Mouse (Mus musculus): ENCODE measurements at regions not wholly inside any gene's neighbourhood (a gene's known extent, or its start where the extent isn't known, plus 50 kb on each side); places are given as distances from the start of the nearest gene placed in this dataset.
"Not testable (repeated sequence)": the region's sequence is repeated elsewhere in the genome, so short reads cannot be mapped to it uniquely, and the experiment has no call there.

DNA sequence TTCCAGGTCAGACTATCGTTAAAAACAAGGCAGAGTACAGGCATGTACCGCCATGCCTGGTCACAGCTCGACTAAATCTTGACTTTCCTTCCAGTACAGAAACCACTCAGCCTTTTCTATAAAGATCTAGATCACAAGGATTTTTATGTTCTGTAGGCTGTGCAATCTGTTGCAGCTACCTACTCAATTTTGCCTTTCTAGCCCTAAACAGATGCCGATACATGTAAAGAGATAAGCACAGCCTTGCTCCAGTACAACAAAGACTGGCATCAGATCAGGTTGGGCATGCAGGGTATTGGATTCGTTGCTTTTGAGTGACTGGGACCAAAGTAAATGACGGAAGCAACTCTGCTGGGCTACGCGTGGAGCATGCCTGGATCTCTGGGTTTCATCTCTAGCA lies 411.9 kb upstream of the Auts2 start:
- no peak for DNase-seq (ENCODE audit: low spot score)

DNA sequence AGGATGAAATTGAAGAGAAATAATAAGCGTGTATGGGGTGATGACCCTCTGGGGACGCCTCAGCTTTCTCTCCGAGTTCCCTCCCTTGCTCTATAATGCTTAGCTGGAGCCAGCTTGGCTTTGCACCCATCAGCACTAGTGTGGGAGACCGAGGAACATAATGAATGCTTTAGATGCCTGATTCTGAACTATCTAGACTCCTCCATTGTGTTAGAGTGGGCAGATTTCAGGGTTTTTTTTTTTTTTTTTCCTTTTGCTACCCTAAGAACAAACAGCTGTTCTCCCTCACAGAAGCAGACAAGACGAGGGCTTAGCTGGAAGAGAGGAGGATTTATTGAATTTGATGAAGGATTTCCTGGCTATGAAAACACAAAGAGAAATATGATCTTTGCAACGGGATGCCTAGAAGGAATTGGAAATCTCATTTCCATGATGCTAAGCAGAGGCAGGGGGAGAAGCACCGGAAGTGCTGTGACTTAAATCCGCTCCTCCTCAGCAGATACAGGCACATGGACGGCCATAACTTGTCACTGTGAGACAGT lies 390.4 kb upstream of the Auts2 start:
- no peak for DNase-seq (ENCODE audit: low spot score)

DNA sequence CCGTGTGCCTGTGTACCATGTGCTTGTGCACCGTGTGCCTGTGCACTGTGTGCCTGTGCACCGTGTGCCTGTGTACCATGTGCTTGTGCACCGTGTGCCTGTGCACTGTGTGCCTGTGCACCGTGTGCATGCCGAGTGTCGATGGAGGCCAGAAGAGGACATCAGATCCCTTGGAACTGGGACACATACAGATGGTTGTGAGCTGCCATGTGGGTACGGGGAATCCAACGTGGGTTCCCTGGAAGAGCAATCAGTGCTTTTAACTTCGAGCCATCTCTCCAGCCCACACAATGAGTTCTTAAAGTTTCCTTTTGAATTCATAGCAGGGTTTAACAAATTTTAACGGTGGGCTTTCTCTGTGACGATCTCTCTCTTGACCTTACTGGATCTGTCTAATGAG lies 386.8 kb upstream of the Auts2 start:
- not testable (repeated sequence) for DNase-seq (ENCODE audit: low spot score)

DNA sequence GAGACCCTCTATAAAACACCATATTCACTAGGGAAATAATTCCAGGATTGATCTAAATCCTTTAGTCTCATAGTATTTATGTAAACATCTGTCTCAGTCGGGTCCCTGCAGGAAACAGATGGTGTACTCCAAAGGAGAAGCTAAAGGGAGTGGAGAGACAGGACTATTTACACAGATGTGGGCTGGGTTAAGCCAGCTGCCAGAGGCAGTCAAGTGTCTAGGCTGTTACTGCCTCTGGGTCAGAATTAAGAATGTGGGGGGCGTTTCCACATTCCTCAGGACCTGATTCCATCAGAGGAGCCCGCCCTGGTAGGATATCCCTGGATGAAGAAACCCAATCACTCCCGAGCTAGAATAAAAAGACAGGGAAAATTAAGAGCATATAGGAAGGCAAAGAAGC lies 380.2 kb upstream of the Auts2 start:
- DNase-seq (ENCODE audit: low spot score): no peak

DNA sequence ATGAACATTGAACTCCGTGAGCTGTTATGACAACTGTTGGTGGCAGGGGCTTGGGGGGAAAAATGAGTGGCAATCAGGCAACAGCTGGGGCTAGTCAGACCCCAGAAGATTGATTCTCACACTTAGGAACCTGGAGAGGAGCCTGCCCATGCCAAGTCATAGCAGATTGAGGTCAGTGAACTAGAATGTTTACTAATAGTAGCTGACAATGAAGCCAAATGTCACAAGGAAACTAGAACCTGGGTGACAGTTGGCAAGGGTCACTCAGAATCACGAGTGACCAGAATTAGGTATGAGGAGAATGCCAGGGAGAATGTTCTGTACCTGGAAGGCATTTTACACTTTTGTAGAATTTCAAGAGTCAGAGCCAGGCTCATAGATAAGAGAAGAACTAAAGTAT lies 365.9 kb upstream of the Auts2 start:
- no peak for DNase-seq (ENCODE audit: low spot score)

DNA sequence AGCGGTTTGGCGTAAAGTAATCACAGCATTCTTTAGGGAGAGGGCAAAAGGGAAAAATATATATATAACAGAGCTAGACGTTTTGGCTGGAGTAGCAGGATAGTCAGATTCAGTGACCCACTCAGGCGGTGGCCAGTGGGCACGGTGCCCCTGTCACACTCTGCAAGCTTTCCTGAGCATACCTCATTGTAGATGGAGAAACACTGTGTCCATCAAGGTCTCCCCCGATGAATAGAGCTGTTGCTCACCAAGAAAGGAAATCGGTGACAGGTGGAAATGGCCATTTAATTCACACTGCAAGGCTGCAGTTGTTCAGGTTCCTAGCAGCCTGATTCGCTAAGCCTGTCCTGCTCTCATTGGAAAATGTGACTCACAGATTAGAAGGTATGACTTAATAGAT lies 365.1 kb upstream of the Auts2 start:
- DNase-seq (ENCODE audit: low spot score): no peak

DNA sequence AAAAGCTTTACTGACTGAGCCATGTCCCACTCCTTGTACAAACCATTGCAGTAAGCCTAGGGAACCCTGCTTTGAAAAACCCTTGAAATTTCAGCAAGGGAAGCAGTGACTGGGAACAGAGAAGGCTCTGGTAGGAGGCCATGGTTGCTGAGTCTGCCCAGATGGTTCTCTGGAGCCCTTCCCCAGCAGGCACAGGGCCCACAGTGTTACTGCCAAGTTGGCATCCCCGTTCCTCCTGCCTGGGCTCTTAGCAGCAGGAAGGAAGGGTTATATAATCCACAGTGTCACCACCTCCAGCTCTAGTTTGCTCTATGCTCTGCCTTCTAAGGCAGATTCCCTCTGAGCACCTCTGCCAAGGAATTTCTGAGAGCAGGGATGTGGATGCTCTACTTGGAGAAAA lies 349.4 kb upstream of the Auts2 start:
- peak; percentile 3 for DNase-seq (ENCODE audit: low spot score)

DNA sequence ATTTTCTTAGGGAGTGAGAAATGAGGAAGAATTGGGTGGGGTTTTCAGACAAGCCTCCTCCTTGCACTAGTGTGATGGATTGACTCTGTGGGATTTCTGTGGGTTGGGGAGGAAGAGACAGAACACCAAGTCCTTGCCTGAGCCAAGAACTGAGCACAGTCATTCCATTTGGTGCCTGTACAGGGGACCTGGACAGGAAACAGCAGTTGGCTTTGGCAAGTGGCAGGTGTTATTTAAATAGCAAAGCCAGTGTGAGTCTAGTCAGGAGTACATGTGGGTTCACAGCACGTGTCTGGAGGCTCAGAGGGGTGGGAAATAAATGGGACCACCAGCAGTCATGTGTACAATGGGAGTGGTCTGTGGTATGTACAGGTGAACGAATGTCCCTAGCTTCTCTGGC lies 341.0 kb upstream of the Auts2 start:
- DNase-seq (ENCODE audit: low spot score): no peak

DNA sequence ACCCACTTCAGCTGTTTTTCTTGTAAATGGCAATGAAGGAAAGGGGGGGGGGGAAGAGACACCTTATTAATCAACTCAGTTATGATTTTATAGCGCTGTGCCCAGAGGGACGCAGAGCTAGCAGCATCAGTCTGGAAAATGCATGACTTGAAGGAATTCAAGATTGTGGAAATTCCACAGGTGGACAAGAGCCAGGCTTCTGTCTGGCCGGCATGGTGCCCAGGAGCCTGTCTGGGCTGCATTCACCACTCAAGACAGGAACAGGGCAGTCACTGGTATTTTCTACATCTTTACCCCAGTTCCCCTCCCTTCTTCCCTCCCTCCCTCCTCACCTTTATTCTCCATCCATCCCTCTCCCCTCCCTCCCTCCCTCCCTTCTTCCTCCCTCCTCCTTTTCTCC lies 339.1 kb upstream of the Auts2 start:
- DNase-seq (ENCODE audit: low spot score): no peak

DNA sequence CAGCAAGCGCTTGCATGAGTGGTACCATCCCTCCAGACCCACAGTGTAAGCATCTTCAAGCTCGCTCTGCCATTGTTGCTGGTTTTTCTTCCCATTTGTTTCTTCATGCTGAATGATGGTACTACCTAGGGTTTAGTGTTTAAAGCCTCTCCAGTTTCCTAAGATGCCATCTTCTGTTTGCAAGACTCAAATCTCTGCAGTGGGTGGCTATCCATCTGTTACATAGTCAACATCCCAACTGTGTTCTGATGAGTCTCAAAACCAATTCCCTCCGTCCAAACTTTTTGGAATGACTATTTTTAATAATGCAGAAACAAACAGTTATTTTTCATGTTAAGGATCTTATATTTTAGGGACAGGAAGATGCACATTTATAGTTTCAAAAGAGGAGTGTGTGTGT lies 338.0 kb upstream of the Auts2 start:
- no peak for DNase-seq (ENCODE audit: low spot score)

DNA sequence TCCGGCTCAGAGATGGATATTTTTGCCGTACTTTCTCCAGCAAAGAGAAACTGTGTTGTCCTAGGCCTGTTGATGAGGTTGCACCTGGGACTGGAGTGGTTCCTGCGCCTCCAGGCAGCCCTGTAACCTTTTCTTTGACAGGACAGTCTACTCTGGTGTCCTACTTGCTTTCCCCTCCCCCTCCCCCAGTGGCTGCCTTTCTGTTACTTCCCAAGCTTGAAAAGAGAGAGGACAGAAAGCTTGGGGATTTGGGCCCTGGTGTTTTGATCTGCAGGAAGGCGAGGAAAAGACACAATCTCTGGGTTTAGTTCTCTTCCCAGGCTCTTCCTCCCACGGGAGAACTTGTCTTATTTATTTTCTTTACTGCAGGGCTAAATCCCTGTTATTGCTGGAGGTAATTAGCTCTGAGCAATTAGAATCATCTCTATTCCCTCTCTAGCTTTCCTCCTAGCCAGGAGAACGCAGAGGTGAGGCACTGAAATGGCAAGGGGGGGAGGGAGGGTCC lies 333.2 kb upstream of the Auts2 start:
- no peak for DNase-seq (ENCODE audit: low spot score)

DNA sequence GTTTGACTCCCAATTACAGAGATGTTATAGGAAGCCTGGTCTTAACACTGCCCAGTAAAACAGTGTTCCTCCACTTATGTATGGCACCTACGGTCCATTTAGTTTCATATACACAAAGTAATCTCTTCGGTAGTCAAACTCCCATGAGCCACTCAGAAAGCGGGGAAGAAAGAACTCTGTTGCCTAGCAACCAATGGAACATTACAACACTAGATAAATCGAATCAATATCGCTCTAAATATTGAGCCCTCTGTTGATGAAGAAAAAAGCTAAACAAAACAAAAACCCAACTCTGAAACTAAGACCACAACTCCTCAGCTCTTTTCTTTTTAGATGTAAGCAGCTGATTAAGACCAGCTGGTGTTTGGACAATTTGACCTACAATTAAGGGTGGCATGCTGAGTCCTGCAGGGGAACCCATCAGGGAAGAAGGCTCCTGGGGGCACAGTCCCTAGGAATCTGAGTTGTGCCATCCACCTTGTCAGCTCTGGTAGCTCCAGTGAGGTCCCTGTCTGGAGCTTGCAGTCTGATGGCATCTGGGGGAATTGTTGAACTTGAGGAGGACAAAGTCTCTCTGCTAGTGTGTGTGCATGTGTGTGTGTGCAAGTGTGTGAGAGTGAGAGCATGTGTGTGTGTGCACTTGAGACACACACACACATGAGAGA lies 315.8 kb upstream of the Auts2 start:
- DNase-seq (ENCODE audit: low spot score): no peak

DNA sequence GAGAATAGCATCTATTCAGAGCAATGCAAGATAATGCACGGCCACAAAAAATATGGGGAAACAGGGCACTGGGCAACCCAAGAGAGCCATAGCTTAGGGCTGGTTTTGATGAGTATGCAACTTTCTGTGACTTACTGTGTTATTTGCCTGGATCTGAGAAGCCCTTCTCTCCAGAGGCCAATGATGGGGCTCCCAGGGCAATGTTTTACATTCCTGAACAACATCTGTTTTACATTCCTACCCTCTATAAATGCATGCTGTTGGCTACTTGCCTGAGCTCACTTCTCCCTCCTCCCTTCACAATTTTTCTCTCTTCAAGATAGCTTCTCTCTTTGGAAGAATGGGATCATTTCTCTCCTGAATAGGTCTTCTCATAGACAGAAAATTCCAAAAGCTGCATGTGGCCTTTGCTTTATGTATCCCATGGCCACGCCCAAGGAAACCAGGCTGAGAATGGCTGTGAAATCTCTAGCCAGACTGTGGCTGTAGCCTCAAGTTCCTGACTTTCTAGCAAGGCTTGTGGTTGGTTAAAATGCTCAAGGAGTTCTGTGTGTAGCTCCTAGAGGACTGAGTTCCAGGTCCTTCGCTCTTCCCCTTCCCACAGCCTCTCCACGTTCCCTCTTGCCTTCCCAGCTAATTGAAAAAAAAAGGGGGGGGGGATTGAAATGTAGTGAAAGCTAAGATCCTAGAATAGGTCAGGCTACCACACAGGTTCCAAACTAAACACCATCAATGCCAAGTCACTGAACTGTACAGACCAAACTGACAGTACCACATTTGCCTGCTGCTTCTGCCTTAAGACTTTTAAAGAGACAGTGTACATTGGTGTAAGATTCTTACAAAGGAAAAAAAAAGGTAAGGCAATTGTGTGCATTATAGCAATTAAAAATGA lies 312.7 kb upstream of the Auts2 start:
- no peak for DNase-seq (ENCODE audit: low spot score)

DNA sequence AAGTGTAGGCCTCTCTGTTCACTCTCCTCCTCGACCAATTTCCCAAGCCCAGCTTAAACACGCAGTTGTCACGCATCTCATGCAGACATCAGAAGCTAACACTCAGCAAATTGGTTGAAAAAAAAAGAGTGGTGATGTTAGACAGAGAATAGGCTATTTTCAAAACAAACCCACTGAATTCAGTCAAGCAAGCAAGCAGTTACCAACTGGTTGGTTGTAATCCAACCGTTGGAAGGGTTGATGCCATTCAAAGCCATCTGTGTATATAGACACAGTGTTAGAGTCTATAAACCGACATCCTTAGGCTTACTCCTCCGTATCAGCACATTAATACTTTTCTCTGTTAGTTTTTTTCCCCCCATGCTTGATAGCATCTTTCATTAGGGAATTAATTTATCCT lies 307.6 kb upstream of the Auts2 start:
- no peak for DNase-seq (ENCODE audit: low spot score)

DNA sequence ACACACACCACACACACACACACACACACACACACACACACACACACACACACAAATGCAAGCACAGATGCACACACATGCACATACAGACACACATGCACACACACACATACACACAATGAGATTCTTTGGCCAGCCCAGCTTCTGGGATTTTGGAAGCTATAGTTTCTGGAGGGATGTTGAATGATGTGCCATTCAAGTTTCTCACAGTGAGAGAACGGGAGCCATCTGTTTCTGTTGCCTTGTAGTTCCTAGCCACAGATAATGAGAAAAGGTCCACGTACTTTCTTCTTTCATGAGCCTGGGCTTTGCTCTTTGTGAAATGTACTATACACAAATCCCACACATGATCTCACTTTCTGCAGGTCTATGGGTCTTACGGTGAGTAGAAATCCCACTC lies 304.9 kb upstream of the Auts2 start:
- no peak for DNase-seq (ENCODE audit: low spot score)

DNA sequence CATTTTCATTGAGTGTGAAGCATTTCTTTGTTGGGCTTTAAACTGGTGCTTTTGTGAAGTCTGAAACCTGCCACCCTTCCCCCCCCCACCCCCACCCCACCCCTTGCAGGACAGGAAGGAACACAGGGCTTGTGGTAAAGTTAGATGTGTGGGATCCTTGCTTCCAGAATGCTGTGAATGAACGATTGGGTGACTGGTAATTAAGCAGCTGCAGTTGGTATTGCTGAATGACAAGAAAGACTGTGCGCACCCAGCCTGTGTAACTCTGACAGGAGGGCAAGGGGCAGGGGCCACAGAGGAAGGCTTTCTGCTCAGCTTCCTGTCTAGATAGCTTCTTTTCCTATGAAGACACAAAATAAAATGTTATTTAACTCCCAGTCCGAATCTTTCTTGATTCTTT lies 300.1 kb upstream of the Auts2 start:
- no peak for DNase-seq (ENCODE audit: low spot score)

DNA sequence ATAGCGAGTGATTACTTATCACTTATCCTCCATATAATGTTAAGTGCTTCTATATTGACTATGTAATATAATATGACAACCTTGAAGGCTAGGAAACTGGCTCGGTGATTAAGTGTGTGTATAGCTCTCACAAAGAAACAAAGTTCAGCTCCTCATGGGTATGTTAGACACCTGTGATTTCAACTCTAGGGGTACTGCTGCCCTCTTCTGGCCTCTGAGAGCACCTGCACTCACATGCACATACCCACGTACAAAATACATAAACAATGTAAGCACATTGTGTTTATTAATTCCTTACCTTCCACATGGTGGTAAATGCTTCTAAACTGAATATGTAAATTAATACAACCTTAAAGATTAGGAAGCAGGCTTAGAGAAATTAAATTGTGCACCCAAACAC lies 298.6 kb upstream of the Auts2 start:
- no peak for DNase-seq (ENCODE audit: low spot score)

DNA sequence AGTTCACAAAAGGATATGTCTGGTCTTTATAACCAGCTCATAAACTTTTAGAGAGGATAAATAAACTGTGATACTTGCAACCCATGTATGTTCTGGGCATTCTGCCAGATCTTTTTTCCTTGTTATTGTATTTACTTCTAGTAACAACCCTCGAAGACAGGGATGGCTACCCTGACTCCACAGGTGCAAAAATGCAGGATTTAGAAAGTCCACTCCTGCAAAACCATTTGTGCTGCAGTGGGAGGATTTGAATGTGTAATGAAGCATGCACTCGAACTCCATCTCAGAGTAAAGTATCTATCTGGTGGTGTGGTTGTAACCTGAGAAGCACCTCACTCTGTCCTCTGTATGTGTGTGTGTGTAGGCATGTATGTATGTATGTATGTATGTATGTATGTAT lies 294.3 kb upstream of the Auts2 start:
- no peak for DNase-seq (ENCODE audit: low spot score)

DNA sequence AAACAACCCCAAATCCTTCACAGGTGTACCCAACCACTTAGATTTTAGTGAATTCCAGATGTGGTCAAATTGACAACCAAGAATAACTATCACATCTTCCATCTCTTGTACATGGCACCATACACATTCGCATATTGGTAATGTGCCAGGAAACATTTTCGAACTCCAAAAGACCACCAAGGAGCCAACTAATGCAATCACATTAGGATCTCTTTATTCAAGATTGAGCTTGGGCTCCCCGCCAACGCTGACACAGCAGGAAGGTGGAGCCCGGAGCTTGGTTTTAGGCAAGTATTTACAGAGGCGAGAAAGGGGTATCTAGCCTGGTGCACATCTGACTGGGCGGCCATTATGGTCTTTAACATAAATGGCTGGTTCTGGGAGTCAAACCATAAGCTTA lies 285.8 kb upstream of the Auts2 start:
- no peak for DNase-seq (ENCODE audit: low spot score)

DNA sequence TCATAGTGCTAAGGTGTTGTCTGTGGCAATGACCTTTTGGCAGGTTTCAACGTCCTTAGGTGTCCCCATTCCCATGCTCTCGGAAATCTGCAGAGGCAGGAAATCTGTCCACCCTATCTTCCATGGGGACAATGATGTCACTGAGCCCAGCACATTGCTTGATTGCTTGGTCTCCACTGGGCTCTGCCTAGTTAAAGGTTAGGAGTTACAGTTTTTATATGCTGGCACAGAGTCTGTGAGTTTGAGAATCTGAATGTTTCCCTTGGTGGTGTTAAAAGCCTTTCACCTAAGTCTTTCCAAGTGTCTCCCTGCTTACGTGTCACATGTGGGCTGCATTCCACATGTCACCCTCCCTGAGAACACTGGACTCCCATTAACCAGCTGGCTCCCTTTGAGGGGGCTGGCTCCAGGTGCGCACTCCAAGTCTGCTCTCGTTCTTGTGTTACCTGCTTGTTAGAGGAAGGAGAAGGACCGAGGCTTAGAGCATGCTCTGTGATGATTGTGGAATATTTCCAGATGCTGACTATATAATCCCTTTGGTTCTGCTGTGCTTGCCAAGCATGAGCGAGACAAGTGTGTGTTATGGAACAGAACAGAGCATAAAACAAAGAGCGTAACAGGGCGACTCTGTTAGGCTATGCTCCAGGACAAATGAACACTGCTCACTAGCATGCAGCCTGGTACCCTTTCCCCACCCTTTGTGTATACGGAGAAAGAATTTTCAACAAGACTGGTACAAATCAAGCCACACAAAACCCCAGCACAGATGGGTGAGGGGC lies 284.6 kb upstream of the Auts2 start:
- DNase-seq (ENCODE audit: low spot score): no peak

DNA sequence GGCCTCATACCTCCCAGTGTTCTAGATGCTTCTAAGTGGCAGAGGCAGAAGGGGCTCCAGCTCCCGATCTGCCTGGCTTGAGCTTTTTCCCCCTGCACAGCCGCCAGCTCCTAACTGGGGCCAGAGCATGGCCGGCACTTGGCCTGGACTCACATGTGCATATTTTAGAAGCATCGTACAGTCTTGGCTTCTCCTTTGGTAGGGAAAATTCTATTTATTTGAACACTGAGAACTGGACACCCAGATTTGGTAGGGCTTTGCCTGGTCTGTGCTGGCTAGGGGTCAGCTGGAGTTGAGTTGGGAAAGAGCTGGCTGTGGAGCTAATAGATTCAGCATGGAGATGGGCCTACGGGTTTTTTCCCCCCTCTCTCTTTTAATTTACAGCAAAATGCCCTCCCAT lies 282.9 kb upstream of the Auts2 start:
- no peak for DNase-seq (ENCODE audit: low spot score)

DNA sequence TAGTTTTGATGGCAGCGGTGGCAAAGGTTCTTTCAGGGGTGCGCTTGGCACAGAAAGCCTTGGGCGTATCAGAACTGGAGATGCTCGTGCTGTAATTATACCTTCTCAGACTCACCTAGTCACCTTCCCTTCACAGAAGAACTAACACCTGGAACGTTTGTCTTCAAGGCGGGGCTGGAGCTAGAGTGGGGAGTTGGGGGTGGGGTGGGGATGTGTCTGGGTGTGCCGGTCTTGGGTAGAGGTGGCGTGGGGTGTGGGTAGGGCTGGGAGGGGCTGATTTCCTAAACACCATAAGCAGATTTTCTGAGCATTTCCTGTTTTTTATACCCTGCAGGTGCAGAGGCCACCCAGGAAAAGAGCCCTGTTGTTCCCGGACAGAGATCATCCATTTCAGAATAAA lies 274.5 kb upstream of the Auts2 start:
- DNase-seq (ENCODE audit: low spot score): no peak

DNA sequence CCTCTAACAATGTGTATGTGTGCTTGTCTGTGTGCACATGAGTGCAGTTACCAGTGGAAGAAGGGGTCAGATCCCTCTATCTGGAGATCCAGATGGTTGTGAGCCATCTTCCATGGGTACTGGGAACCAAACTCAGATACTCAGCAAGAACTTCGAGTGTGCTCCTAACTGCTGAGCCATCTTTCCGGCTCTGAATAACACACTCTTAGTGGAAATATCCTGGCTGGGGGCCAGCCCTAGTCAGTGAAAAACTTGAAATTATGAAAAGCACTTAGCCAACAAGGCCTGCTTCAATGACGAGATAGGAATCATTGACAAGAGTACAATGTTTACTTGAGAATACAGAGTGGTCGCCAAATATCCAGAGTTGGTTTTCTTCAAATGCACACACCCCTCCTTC lies 266.0 kb upstream of the Auts2 start:
- no peak for DNase-seq (ENCODE audit: low spot score)

Data from ovary, postnatal 14 days (tissue).